Mouse (Mus musculus) heart, embryonic 10.5 days (tissue): ENCODE results near the gene Nrbp1. TPM values are rescaled to one million over a fixed set of nuclear protein-coding genes. Genes with fewer than 3 reads are reported as not detected.

Experiments used
- DNase-seq: peaks from one replicate; pipeline ENCODE4 v3.0.0-alpha.2; 2017; ENCODE audit warnings: low spot score
- H3K27ac ChIP-seq: fragments of 300-500 bp; sonication (generic); 2 replicates; pipeline ENCODE4 v1.5.1; 2016; ENCODE audit warnings: mild to moderate bottlenecking
- H3K27me3 ChIP-seq: fragments of 300-500 bp; sonication (generic); 2 replicates; pipeline ENCODE4 v1.6.1; 2016; ENCODE audit warnings: mild to moderate bottlenecking; ENCODE audit not compliant: poor library complexity, insufficient read depth, severe bottlenecking
- H3K36me3 ChIP-seq: fragments of 300-500 bp; sonication (generic); 2 replicates; pipeline ENCODE4 v1.6.1; 2016; ENCODE audit warnings: mild to moderate bottlenecking, moderate library complexity
- H3K4me1 ChIP-seq: fragments of 300-500 bp; sonication (generic); 2 replicates; pipeline ENCODE4 v1.6.1; 2016; ENCODE audit warnings: mild to moderate bottlenecking
- H3K4me3 ChIP-seq: fragments of 300-500 bp; sonication (generic); 2 replicates; pipeline ENCODE4 v1.5.1; 2016; ENCODE audit warnings: mild to moderate bottlenecking, moderate library complexity
- H3K9me3 ChIP-seq: fragments of 300-500 bp; sonication (generic); 2 replicates; pipeline ENCODE4 v1.6.1; 2016; ENCODE audit warnings: mild to moderate bottlenecking, moderate library complexity
- WGBS: fragments of 180-500 bp; shearing (Covaris S2); methylation state at CpG from one replicate; pipeline ENCODE4 v1.1.7; 2016; 5-methylcytosine and 5-hydroxymethylcytosine counted together
- polyA plus RNA-seq: library from polyadenylated mRNA; unstranded; fragments of >200 nt; fragmentation: Nextera tagmentation; extraction: Ambion mirVana; gene quantifications from 2 replicates; pipeline ENCODE4 v1.2.1, GENCODE M21; 2016

Gene Nrbp1
- polyA plus RNA-seq, 1 experiment from 2014 or later: 153 TPM

GRCm38 (mm10) chr5:31291361-31291688 is 50.7 kb downstream of the Nrbp1 start:
- peak overlapping the region; percentile 86 for H3K27ac ChIP-seq
- H3K27me3 ChIP-seq: no peaks in the 10 kb centered on the region
- DNase-seq: no peak
- H3K9me3 ChIP-seq: no peaks in the 10 kb centered on the region
- H3K36me3 ChIP-seq: peaks cover 20% of the 10 kb centered on the region
- peak overlapping the region; percentile 68 for H3K4me3 ChIP-seq
- 4% methylated on average over 9 of the region's 9 CpGs for WGBS
- peaks cover 34% of the 10 kb centered on the region for H3K4me1 ChIP-seq

GRCm38 (mm10) chr5:31294964-31295605 is 54.4 kb downstream of the Nrbp1 start:
- H3K27ac ChIP-seq: peak overlapping the region; percentile 92
- peaks cover 15% of the 10 kb centered on the region for H3K36me3 ChIP-seq
- WGBS: 3% methylated on average over 29 of the region's 29 CpGs
- no peaks in the 10 kb centered on the region for H3K9me3 ChIP-seq
- H3K4me1 ChIP-seq: peaks cover 35% of the 10 kb centered on the region
- H3K4me3 ChIP-seq: peak overlapping the region; percentile 85
- no peaks in the 10 kb centered on the region for H3K27me3 ChIP-seq
- DNase-seq: peak; percentile 77

- H3K4me1 ChIP-seq: peaks cover 31% of the 10 kb centered on the region
- H3K27ac ChIP-seq: peak within 1 kb of the TSS; percentile 92
- H3K9me3 ChIP-seq: no peaks in the 10 kb centered on the region
- peak; percentile 76 for DNase-seq
- peak within 1 kb of the TSS; percentile 85 for H3K4me3 ChIP-seq
- peaks cover 15% of the 10 kb centered on the region for H3K36me3 ChIP-seq
- H3K27me3 ChIP-seq: peaks cover 6% of the 10 kb centered on the region; the same call in 1 of the 2 replicates
- WGBS: 1% methylated on average over 45 of the region's 46 CpGs
Observed at GRCm38 (mm10) chr5:31295606-31296141, 55.0 kb downstream of the Nrbp1 start, which contains the start of gene Fndc4. Fndc4 (minus strand) TSS chr5:31296080.

- Histone ChIP-seq H3K36me3 (peaks cover 15% of the 10 kb centered on the region), H3K27ac (no peak within 1 kb of the TSS), H3K4me1 (peaks cover 27% of the 10 kb centered on the region), H3K4me3 (no peak within 1 kb of the TSS), H3K27me3 (peaks cover 11% of the 10 kb centered on the region; the same call in 1 of the 2 replicates), H3K9me3 (no peaks in the 10 kb centered on the region)
- WGBS: 57% methylated on average over 13 of the region's 13 CpGs
- DNase-seq: no peak
Observed at GRCm38 (mm10) chr5:31297047-31297757, 56.5 kb downstream of the Nrbp1 start, which contains the start of gene Gckr. Gckr (plus strand) TSS chr5:31297443.

- H3K4me1 ChIP-seq: peaks cover 27% of the 10 kb centered on the region
- H3K27ac ChIP-seq: no peak overlapping the region
- 81% methylated on average over 3 of the region's 3 CpGs for WGBS
- H3K4me3 ChIP-seq: no peak overlapping the region
- H3K9me3 ChIP-seq: no peaks in the 10 kb centered on the region
- peaks cover 9% of the 10 kb centered on the region for H3K36me3 ChIP-seq
- H3K27me3 ChIP-seq: peaks cover 11% of the 10 kb centered on the region; the same call in 1 of the 2 replicates
- no peak for DNase-seq
Observed at GRCm38 (mm10) chr5:31297981-31298380, 57.3 kb downstream of the Nrbp1 start.

- no peak for DNase-seq
- WGBS: 53% methylated on average over 2 of the region's 2 CpGs
- Histone ChIP-seq H3K4me1 (peaks cover 27% of the 10 kb centered on the region), H3K9me3 (no peaks in the 10 kb centered on the region), H3K27ac (no peak overlapping the region), H3K27me3 (peaks cover 11% of the 10 kb centered on the region; the same call in 1 of the 2 replicates), H3K36me3 (peaks cover 4% of the 10 kb centered on the region; the same call in 1 of the 2 replicates), H3K4me3 (no peak overlapping the region)
Observed at GRCm38 (mm10) chr5:31298486-31298885, 57.8 kb downstream of the Nrbp1 start.

Other genes starting within 250 kb of the Nrbp1 start
- 79.7 and 87.6 TPM in 2 replicates for gene Atraid, start 192.6 kb upstream of the Nrbp1 start, polyA plus RNA-seq
- gene Slc5a6, start 191.9 kb upstream of the Nrbp1 start, polyA plus RNA-seq: 9.9 and 11.3 TPM in 2 replicates
- gene Cad, start 186.1 kb upstream of the Nrbp1 start, polyA plus RNA-seq: 42.7 and 50.9 TPM in 2 replicates
- gene Dnajc5g, start 134.6 kb upstream of the Nrbp1 start, polyA plus RNA-seq: not detected in 2 replicates
- gene Slc30a3, start 132.6 kb upstream of the Nrbp1 start, polyA plus RNA-seq: 0.62 and 0.67 TPM in 2 replicates
- 17.0 and 23.8 TPM in 2 replicates for gene Trim54, start 124.2 kb upstream of the Nrbp1 start, polyA plus RNA-seq
- not detected in 2 replicates for gene Ucn, start 102.0 kb upstream of the Nrbp1 start, polyA plus RNA-seq
- 77.3 and 87.3 TPM in 2 replicates for gene Mpv17, start 86.6 kb upstream of the Nrbp1 start, polyA plus RNA-seq
- 0.77 and 1.00 TPM in 2 replicates for gene Gm29609, start 61.0 kb upstream of the Nrbp1 start, polyA plus RNA-seq
- gene Gtf3c2, start 60.7 kb upstream of the Nrbp1 start, polyA plus RNA-seq: 67.1 and 81.9 TPM in 2 replicates
- gene Snx17, start 47.6 kb upstream of the Nrbp1 start, polyA plus RNA-seq: 133 TPM in 2 replicates
- 73.4 and 77.6 TPM in 2 replicates for gene Eif2b4, start 47.4 kb upstream of the Nrbp1 start, polyA plus RNA-seq
- gene Zfp513, start 38.6 kb upstream of the Nrbp1 start, polyA plus RNA-seq: 7.3 and 11.0 TPM in 2 replicates
- gene Ppm1g, start 20.2 kb upstream of the Nrbp1 start, polyA plus RNA-seq: 148 and 151 TPM in 2 replicates
- gene Gm9970, start 368 bp downstream of the Nrbp1 start, polyA plus RNA-seq: 0.28 TPM in 1 of 2 replicates, not detected in the other
- gene Krtcap3, start 10.8 kb downstream of the Nrbp1 start, polyA plus RNA-seq: 10.2 and 13.1 TPM in 2 replicates
- gene Ift172, start 50.3 kb downstream of the Nrbp1 start, polyA plus RNA-seq: 28.6 and 31.1 TPM in 2 replicates
- gene Fndc4, start 55.2 kb downstream of the Nrbp1 start, polyA plus RNA-seq: 30.2 and 51.9 TPM in 2 replicates
- 0.15 and 0.63 TPM in 2 replicates for gene Gckr, start 56.6 kb downstream of the Nrbp1 start, polyA plus RNA-seq
- gene Zfp512, start 211.6 kb downstream of the Nrbp1 start, polyA plus RNA-seq: 49.5 and 56.9 TPM in 2 replicates
- not detected in 2 replicates for gene 4930548H24Rik, start 244.9 kb downstream of the Nrbp1 start, polyA plus RNA-seq